Mouse (Mus musculus): ENCODE results near the gene Rtl8b.
"Not testable (repeated sequence)": the region's sequence is repeated elsewhere in the genome, so short reads cannot be mapped to it uniquely, and the experiment has no call there.

Gene Rtl8b

DNA sequence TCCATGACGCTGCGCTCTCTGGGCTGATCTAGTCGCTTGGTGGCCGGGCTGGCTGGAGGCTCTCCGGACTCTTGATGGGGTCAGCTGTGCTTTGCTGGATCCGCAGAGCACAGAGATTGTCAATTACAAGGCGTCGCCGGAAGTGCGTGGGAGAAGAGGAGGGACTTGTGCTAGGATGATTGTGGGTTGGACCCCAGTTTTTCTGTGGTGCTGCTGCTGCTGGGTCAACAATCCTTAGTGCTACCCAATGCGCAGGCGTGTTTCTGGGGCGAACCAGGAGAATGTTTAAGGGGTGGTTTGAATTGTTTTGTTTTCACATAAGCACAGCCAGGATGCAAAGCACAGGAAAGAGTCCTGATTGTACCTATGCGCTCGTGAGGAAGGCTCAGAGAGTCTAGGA is at the start of gene Rtl8b:
Gene Rtl8b, minus strand, starts transcription at position 115 of the 400 bp plus-strand sequence.
- peak; percentile 98 for ATAC-seq (ENCODE audit: insufficient number of reproducible peaks, low FRiP score, low TSS enrichment)

GRCm38 (mm10) chrX:53716323-53717182 is 46.3 kb upstream of the Rtl8b start:
- ATAC-seq (ENCODE audit: insufficient number of reproducible peaks, low FRiP score, low TSS enrichment) = peak; percentile 89

DNA sequence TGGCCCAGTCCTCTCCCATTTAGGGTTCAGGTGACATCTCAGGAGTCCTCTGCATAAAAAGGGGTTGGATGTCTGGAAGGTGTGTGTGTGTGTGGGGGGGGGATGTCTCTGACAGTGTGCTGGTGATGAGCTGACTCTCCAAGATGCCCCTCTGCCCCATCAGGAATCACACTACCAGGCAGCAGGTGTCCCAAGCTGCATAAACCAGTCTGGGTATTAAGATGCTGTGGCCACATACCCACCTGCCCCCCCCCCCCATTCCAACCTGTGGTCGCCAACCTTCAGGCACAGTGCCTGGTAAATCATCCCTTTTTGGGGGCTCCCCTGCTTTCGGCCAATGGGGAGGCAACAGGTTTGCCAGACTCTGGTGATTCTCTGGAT is 45.7 kb upstream of the Rtl8b start:
- ATAC-seq (ENCODE audit: insufficient number of reproducible peaks, low FRiP score, low TSS enrichment) = peak; percentile 23

GRCm38 (mm10) chrX:53702673-53703072 is 32.5 kb upstream of the Rtl8b start:
- ATAC-seq (ENCODE audit: insufficient number of reproducible peaks, low FRiP score, low TSS enrichment) = no peak

GRCm38 (mm10) chrX:53699225-53699624 is 29.0 kb upstream of the Rtl8b start:
- no peak for ATAC-seq (ENCODE audit: insufficient number of reproducible peaks, low FRiP score, low TSS enrichment)

DNA sequence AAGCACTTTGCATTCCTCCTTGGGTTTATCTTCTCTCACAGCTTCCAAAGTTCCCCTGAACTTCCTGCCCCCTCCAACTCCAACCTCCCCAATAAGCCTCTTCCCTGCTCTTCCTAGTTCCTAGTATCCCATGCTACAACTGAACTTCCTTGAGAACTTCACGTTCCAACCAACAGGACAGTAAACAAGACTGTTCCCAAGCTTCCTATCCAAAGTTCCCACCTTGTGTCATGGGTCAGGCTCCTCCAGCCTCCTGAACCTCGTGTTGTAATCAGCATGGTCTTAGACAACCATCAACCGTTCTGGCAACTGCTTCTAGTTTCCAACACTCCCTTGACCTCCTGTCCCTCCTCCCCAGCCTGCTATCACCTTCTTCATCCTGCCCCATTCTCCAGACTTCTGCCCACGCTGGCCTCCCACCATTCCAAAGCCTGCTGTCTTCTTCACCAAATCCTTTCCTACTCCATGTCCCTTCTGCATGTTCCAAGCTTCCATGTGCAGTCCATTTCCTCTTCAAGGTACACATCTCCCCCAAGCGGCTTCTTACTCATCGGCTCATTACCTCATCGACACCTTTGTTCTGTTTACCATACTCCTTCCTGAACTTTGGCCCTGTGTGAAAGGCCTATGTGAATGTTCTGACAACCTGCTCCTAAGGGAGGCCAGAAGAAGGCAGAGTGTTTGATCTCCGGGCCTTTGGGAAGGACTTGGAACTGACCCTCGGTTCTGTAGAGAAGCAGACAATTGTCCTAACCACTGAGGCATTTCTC is 24.0 kb upstream of the Rtl8b start:
- ATAC-seq (ENCODE audit: insufficient number of reproducible peaks, low FRiP score, low TSS enrichment) = no peak

GRCm38 (mm10) chrX:53693141-53693540 is 22.9 kb upstream of the Rtl8b start:
- no peak for ATAC-seq (ENCODE audit: insufficient number of reproducible peaks, low FRiP score, low TSS enrichment)

DNA sequence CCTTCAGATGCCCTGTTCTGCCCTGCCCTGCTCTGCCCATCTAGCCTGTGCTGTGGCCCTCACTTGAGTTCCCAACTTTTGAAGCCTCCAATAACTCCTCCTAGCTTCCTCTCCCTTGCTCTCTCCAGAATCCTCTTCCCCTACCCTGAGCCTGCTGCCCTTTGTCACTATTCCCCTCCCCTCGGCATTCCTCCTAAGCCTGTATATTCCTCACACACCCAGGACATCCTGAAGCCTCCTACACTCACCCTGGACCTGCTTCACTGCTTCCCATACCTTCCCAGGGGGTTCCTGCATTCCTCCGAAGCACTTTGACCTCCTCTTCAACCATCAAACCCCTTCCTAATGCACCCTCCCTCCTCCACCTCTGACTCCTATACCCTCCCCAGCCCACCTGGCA is 21.9 kb upstream of the Rtl8b start:
- ATAC-seq (ENCODE audit: insufficient number of reproducible peaks, low FRiP score, low TSS enrichment) = no peak

- not testable (repeated sequence) for ATAC-seq (ENCODE audit: insufficient number of reproducible peaks, low FRiP score, low TSS enrichment)
Observed at GRCm38 (mm10) chrX:53684676-53685075, 14.5 kb upstream of the Rtl8b start.

GRCm38 (mm10) chrX:53682650-53683049 is 12.4 kb upstream of the Rtl8b start:
- not testable (repeated sequence) for ATAC-seq (ENCODE audit: insufficient number of reproducible peaks, low FRiP score, low TSS enrichment)

GRCm38 (mm10) chrX:53676943-53677342 is 6.7 kb upstream of the Rtl8b start:
- not testable (repeated sequence) for ATAC-seq (ENCODE audit: insufficient number of reproducible peaks, low FRiP score, low TSS enrichment)

- ATAC-seq (ENCODE audit: insufficient number of reproducible peaks, low FRiP score, low TSS enrichment) = peak; percentile 42; the same call in 1 of the 2 replicates
Observed at GRCm38 (mm10) chrX:53670696-53671095, 488 bp upstream of the Rtl8b start.

GRCm38 (mm10) chrX:53669557-53670270 is 494 bp downstream of the Rtl8b start:
- peak; percentile 6 for ATAC-seq (ENCODE audit: insufficient number of reproducible peaks, low FRiP score, low TSS enrichment)

GRCm38 (mm10) chrX:53652917-53653316 is 17.3 kb downstream of the Rtl8b start:
- not testable (repeated sequence) for ATAC-seq (ENCODE audit: insufficient number of reproducible peaks, low FRiP score, low TSS enrichment)

- no peak for ATAC-seq (ENCODE audit: insufficient number of reproducible peaks, low FRiP score, low TSS enrichment)
Observed at GRCm38 (mm10) chrX:53645885-53646284, 24.3 kb downstream of the Rtl8b start.

GRCm38 (mm10) chrX:53642980-53643961 is 26.9 kb downstream of the Rtl8b start, which contains the start of gene Rtl8a:
Gene Rtl8a (minus strand): TSS chrX:53643682.
- peak; percentile 97 for ATAC-seq (ENCODE audit: insufficient number of reproducible peaks, low FRiP score, low TSS enrichment)

- not testable (repeated sequence) for ATAC-seq (ENCODE audit: insufficient number of reproducible peaks, low FRiP score, low TSS enrichment)
Observed at GRCm38 (mm10) chrX:53642604-53642979, 27.6 kb downstream of the Rtl8b start.

- ATAC-seq (ENCODE audit: insufficient number of reproducible peaks, low FRiP score, low TSS enrichment) = not testable (repeated sequence)
Observed at GRCm38 (mm10) chrX:53638107-53638506, 32.1 kb downstream of the Rtl8b start.

Measured in cerebellum, adult (tissue).